Mouse (Mus musculus): ENCODE data around the gene 4931400O07Rik. TPM values are rescaled to one million over a fixed set of nuclear protein-coding genes. Genes with fewer than 3 reads are reported as not detected.

Gene 4931400O07Rik
- not detected for polyA plus RNA-seq (2012; fragmentation: generic; extraction: Trizol)
- long read RNA-seq, experiment 1 = 0 reads
- long read RNA-seq, experiment 2 = 0 reads

- no peaks in the 10 kb centered on the region for H3K79me2 ChIP-seq (ENCODE audit: control insufficient read depth, insufficient read depth)
- H3K4me3 ChIP-seq (ENCODE audit: insufficient read depth, poor library complexity, severe bottlenecking) = no peak within 1 kb of the TSS
- TF ChIP-seq MAX (IDR thresholded peaks at IDR 0.05) (no peak), CEBPB (IDR thresholded peaks at IDR 0.05; ENCODE audit: low read depth) (no peak), MYOD1 (IDR thresholded peaks at IDR 0.05; ENCODE audit: control insufficient read depth, insufficient read length, low read depth) (no peak), FOSL1 (IDR thresholded peaks at IDR 0.05; ENCODE audit: insufficient read depth, low read length, poor library complexity, severe bottlenecking) (no peak), CTCF (IDR thresholded peaks at IDR 0.05; ENCODE audit: control insufficient read depth, insufficient read depth, insufficient read length) (no peak), USF1 (IDR thresholded peaks at IDR 0.05; ENCODE audit: low read depth) (no peak), MYOG (IDR thresholded peaks at IDR 0.05; ENCODE audit: control insufficient read depth, extremely low read depth, insufficient read length) (no peak)
- no peaks in the 10 kb centered on the region for H3K79me3 ChIP-seq (ENCODE audit: low read depth)
- H3ac ChIP-seq (ENCODE audit: control insufficient read depth, insufficient read length, low read depth) = no peak within 1 kb of the TSS
- H3K36me3 ChIP-seq (ENCODE audit: control insufficient read depth, insufficient read depth) = no peaks in the 10 kb centered on the region
- no peaks in the 10 kb centered on the region for H3K27me3 ChIP-seq (ENCODE audit: control insufficient read depth, insufficient read depth, insufficient read length)
These were observed at the start of gene 4931400O07Rik for GRCm38 (mm10) chrX:62467691-62468090. Gene 4931400O07Rik, plus strand, starts transcription at chrX:62467991.

Other genes with a start within 250 kb of the 4931400O07Rik start
- gene 4933402E13Rik, start 184.5 kb upstream of the 4931400O07Rik start, polyA plus RNA-seq (2012; fragmentation: generic; extraction: Trizol) = not detected

All from C2C12 (cell line).